Mouse (Mus musculus) midbrain, postnatal 0 days (tissue): ENCODE results near the gene Cdc5l. TPM values are rescaled to one million over a fixed set of nuclear protein-coding genes. Genes with fewer than 3 reads are reported as not detected.

ENCODE experiments used
- ATAC-seq: fragments of 200-750 bp; cut with Nextera tagmentation; 2 replicates; pipeline ENCODE4 v1.8.0; 2017; ENCODE audit warnings: moderate number of reproducible peaks, mild to moderate bottlenecking, moderate TSS enrichment, moderate library complexity; ENCODE audit not compliant: low FRiP score
- DNase-seq: peaks from one replicate; pipeline ENCODE4 v3.0.0-alpha.2; 2015; ENCODE audit warnings: low spot score
- H3K27ac ChIP-seq: fragments of 300-500 bp; sonication (generic); 2 replicates; pipeline ENCODE4 v1.5.1; 2014; ENCODE audit warnings: low read depth, mild to moderate bottlenecking, low read length, mixed read lengths
- H3K27me3 ChIP-seq: fragments of 300-500 bp; sonication (generic); 2 replicates; pipeline ENCODE4 v1.6.1; 2014; ENCODE audit warnings: low read length, control low read depth, mixed read lengths; ENCODE audit not compliant: insufficient read depth
- H3K36me3 ChIP-seq: fragments of 300-500 bp; sonication (generic); 2 replicates; pipeline ENCODE4 v1.6.1; 2014; ENCODE audit warnings: low read length, control low read depth, mixed read lengths; ENCODE audit not compliant: insufficient read depth
- H3K4me1 ChIP-seq: fragments of 300-500 bp; sonication (generic); 2 replicates; pipeline ENCODE4 v1.6.1; 2014; ENCODE audit warnings: mild to moderate bottlenecking, control low read depth, antibody characterized with exemption, low read length, mixed read lengths; ENCODE audit not compliant: insufficient read depth
- H3K4me2 ChIP-seq: fragments of 300-500 bp; sonication (generic); 2 replicates; pipeline ENCODE4 v1.6.1; 2014; ENCODE audit warnings: low read depth, mild to moderate bottlenecking, low read length, mixed read lengths; ENCODE audit not compliant: poor library complexity, severe bottlenecking
- H3K4me3 ChIP-seq: fragments of 300-500 bp; sonication (generic); 2 replicates; pipeline ENCODE4 v1.5.1; 2014; ENCODE audit warnings: low read depth, mild to moderate bottlenecking, low read length, moderate library complexity
- H3K9ac ChIP-seq: fragments of 300-500 bp; sonication (generic); replicated peaks from 2 replicates; pipeline ENCODE4 v1.6.1; 2014; ENCODE audit warnings: mild to moderate bottlenecking, low read length, moderate library complexity, mixed read lengths; ENCODE audit not compliant: poor library complexity, severe bottlenecking
- H3K9me3 ChIP-seq: fragments of 300-500 bp; sonication (generic); 2 replicates; pipeline ENCODE4 v1.6.1; 2016; ENCODE audit warnings: low read length, control low read depth
- CTCF ChIP-seq: IDR thresholded peaks from 2 replicates; pipeline ENCODE4 v1.5.1; 2016; ENCODE audit warnings: antibody characterized with exemption, mild to moderate bottlenecking
- WGBS: fragments of 180-500 bp; shearing (Covaris S2); extraction: QIAGEN DNeasy Blood & Tissue Kit; methylation state at CpG from one replicate; pipeline ENCODE4 v1.1.7; 2014; 5-methylcytosine and 5-hydroxymethylcytosine counted together
- polyA plus RNA-seq: library from polyadenylated mRNA; unstranded; fragments of >200 nt; fragmentation: Nextera tagmentation; extraction: Ambion mirVana; gene quantifications from 2 replicates; pipeline ENCODE4 v1.2.1, GENCODE M21; 2015
- total RNA-seq: library from RNA; depleted of rRNA; stranded (reverse); fragments of >200 nt; gene quantifications from 2 replicates; pipeline ENCODE4 v1.2.3, GENCODE M21; 2014

Gene Cdc5l
- total and polyA plus RNA-seq, 2 experiments from 2014 or later = 36.7 to 57.9 TPM

DNA sequence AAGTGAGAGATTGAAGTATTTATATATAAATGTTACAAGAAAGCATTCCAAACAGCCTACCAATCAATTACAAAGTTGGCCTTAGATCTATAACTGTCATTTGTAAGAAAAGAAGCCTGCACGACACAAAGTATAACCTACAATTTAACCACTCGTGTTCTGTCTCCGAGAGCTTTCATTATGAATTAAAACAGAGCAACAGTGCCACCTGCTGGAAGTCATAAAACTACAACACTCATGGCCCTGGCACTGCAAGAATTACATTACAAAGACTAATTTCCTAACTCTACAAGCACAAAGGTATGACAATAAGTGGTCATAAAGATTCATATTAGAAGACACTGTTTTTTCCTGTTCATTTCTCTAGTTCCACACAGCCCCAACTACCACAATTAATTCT, 30.3 kb downstream of the Cdc5l start:
- peaks cover 15% of the 10 kb centered on the region for H3K36me3 ChIP-seq
- DNase-seq = peak; percentile 72
- no peak overlapping the region for H3K4me2 ChIP-seq
- H3K4me3 ChIP-seq = no peak overlapping the region
- 6% methylated on average over 3 of the region's 3 CpGs for WGBS
- no peak overlapping the region for H3K9ac ChIP-seq
- TF ChIP-seq CTCF = peak; percentile 84
- no peaks in the 10 kb centered on the region for H3K27me3 ChIP-seq
- ATAC-seq = peak; percentile 23; the same call in 1 of the 2 replicates
- H3K4me1 ChIP-seq = no peaks in the 10 kb centered on the region
- no peak overlapping the region for H3K27ac ChIP-seq
- no peaks in the 10 kb centered on the region for H3K9me3 ChIP-seq

GRCm38 (mm10) chr17:45402601-45403000, 30.9 kb downstream of the Cdc5l start:
- no peak overlapping the region for H3K9ac ChIP-seq
- DNase-seq (no peak), ATAC-seq (no peak)
- H3K4me2 ChIP-seq = no peak overlapping the region
- H3K4me3 ChIP-seq = no peak overlapping the region
- WGBS = 71% methylated on average over 3 of the region's 3 CpGs
- no peak for TF ChIP-seq CTCF
- peaks cover 14% of the 10 kb centered on the region for H3K36me3 ChIP-seq
- no peaks in the 10 kb centered on the region for H3K27me3 ChIP-seq
- no peak overlapping the region for H3K27ac ChIP-seq
- no peaks in the 10 kb centered on the region for H3K4me1 ChIP-seq
- no peaks in the 10 kb centered on the region for H3K9me3 ChIP-seq

DNA sequence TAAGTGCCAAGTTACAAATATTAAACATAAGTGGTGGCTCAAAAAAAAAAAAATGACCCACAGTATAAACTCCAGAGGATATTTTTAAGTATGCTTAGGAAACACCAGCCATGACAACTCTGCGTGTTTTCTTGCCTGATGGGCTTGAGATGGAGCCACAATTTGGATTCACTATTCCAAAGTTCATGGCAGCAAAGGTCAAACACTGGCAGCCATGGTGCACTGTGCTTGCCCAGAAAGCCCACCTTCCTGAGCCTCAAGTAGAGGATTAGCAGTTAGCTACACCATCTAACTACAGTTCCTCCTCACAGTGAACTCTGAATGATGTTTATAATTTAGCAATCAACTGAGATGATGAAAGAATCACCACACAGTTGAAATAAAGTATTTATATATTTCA, 31.4 kb downstream of the Cdc5l start:
- WGBS = 100% methylated on average over 1 of the region's 1 CpGs
- DNase-seq = no peak
- H3K9ac ChIP-seq = no peak overlapping the region
- no peaks in the 10 kb centered on the region for H3K27me3 ChIP-seq
- H3K36me3 ChIP-seq = peaks cover 10% of the 10 kb centered on the region
- no peak for TF ChIP-seq CTCF
- H3K4me2 ChIP-seq = no peak overlapping the region
- no peaks in the 10 kb centered on the region for H3K4me1 ChIP-seq
- H3K4me3 ChIP-seq = no peak overlapping the region
- H3K9me3 ChIP-seq = no peaks in the 10 kb centered on the region
- no peak overlapping the region for H3K27ac ChIP-seq
- ATAC-seq = no peak

DNA sequence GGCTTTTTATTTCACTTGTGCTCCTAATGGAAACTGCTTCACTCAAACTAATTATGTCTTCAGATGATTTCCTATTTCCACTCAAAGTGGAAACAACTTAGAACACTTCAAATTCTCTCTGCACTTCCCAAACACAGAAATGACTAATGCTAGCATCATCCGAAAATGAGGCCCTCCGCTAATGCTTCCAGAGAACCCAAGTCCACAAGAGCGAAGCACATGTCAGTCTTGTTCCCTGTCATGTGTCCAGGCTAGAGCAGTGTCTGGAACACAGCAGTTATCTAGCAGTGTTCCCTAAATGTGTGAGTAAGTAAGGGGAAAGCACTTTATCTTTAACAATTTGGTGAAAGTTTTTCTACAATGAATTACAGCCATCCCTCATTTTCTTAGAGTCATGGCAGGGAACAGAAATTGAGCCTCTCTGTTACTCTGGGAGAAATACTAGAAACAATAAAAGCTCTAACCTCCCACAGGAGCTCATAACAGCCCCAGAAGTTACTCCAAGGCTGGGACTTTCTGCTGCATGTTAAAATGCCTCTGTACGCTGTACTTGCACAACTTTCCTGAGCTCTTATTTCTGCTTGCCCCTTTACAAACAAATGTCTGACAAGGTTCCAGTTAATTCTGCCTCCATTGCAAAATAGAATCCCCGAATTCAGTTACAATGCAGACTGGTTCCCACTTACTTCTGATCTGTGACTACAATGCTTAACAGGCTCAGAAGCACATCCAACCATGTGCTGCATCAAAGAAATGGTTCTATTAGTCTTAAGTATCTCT, 32.2 kb downstream of the Cdc5l start:
- 94% methylated on average over 5 of the region's 5 CpGs for WGBS
- Histone ChIP-seq H3K4me2 (no peak overlapping the region), H3K4me1 (no peaks in the 10 kb centered on the region), H3K4me3 (no peak overlapping the region), H3K9me3 (no peaks in the 10 kb centered on the region), H3K27me3 (no peaks in the 10 kb centered on the region), H3K27ac (no peak overlapping the region), H3K9ac (no peak overlapping the region), H3K36me3 (peaks cover 8% of the 10 kb centered on the region; the same call in 1 of the 2 replicates)
- DNase-seq = no peak
- no peak for ATAC-seq
- TF ChIP-seq CTCF = no peak

- ATAC-seq = no peak
- H3K4me3 ChIP-seq = no peak overlapping the region
- H3K9ac ChIP-seq = no peak overlapping the region
- no peak overlapping the region for H3K4me2 ChIP-seq
- no peaks in the 10 kb centered on the region for H3K9me3 ChIP-seq
- H3K27ac ChIP-seq = no peak overlapping the region
- no peaks in the 10 kb centered on the region for H3K27me3 ChIP-seq
- H3K4me1 ChIP-seq = no peaks in the 10 kb centered on the region
- WGBS = 96% methylated on average over 2 of the region's 2 CpGs
- no peak for DNase-seq
- H3K36me3 ChIP-seq = 0 out of 2 replicates have a peak, but pooled peaks cover 3% of the 10 kb centered on the region
- no peak for TF ChIP-seq CTCF
Observed at GRCm38 (mm10) chr17:45398021-45398420, 35.5 kb downstream of the Cdc5l start.

DNA sequence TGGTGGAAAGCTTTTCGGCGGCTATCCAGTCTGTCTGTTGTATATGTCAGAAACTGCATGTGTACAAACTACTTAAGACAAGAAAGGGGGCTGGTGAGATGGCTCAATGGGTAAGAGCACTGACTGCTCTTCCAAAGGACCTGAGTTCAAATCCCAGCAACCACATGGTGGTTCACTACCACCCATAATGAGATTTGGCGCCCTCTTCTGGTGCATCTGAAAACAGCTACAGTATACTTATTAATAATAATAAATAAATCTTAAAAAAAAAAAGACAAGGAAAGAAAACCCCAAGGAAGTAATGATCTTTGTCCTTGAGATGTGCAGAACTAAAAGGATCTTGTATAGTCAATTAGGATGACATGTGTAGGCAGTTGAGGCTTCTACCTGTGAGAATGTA, 36.0 kb downstream of the Cdc5l start:
- Histone ChIP-seq H3K4me2 (no peak overlapping the region), H3K27ac (no peak overlapping the region), H3K9ac (no peak overlapping the region), H3K9me3 (no peaks in the 10 kb centered on the region), H3K36me3 (peaks cover 6% of the 10 kb centered on the region; the same call in 1 of the 2 replicates), H3K4me1 (no peaks in the 10 kb centered on the region), H3K4me3 (no peak overlapping the region), H3K27me3 (no peaks in the 10 kb centered on the region)
- ATAC-seq (no peak), DNase-seq (no peak)
- 76% methylated on average over 3 of the region's 3 CpGs for WGBS
- peak; percentile 37 for TF ChIP-seq CTCF
